Mouse (Mus musculus) embryonic fibroblast, embryonic 13.5 days (primary cell): Measurements from ENCODE around the gene Dennd2a.

Experiments used
- CTCF ChIP-seq: IDR thresholded peaks from 2 replicates; pipeline ENCODE4 v1.5.1; 2011; ENCODE audit warnings: mild to moderate bottlenecking, control low read depth, low read length, moderate library complexity, borderline replicate concordance; ENCODE audit not compliant: insufficient read depth
- POLR2A ChIP-seq: IDR thresholded peaks from 2 replicates; pipeline ENCODE4 v1.6.1; 2011; ENCODE audit warnings: low read depth, mild to moderate bottlenecking, control low read depth, low read length, moderate library complexity

GRCm38 (mm10) chr6:39423130-39423551 is 134.5 kb downstream of the Dennd2a start:
- TF ChIP-seq CTCF = no peak
- TF ChIP-seq POLR2A = no peak
